Mouse (Mus musculus) heart, postnatal 25 days (tissue): ENCODE data around the gene Mrpl51. TPM values are rescaled to one million over a fixed set of nuclear protein-coding genes. Genes with fewer than 3 reads are reported as not detected.

Source experiments
- microRNA-seq: library from miRNA; unstranded; fragments of <30 nt; microRNA quantifications from one replicate; pipeline ENCODE4 v1.2.0, GENCODE M21; 2022
- total RNA-seq, 2 experiments: library from RNA; stranded (reverse); gene quantifications; 2 replicates each; pipeline ENCODE4 v1.2.3; 2021

Mrpl51 gene
- total RNA-seq, 2 experiments from 2014 or later = 308 to 324 TPM

Small RNAs within 50 kb of the gene (microRNA-seq; reads per million reads assigned to microRNA genes)
- gene Mir3098 = 3.9 reads per million, percentile 8 among the genes with 10 or more reads in this experiment
- not detected for gene Mir8113

Other genes starting within 250 kb of the Mrpl51 start
- gene Cops7a, start 226.3 kb upstream of the Mrpl51 start, total RNA-seq = 10 to 100 TPM; 85.8 to 88.6 TPM
- 1 to 10 TPM in 1 of 2 experiments, under 1 TPM in 1; 0.49 to 1.1 TPM for gene Pianp, start 195.1 kb upstream of the Mrpl51 start, total RNA-seq
- gene Zfp384, start 182.7 kb upstream of the Mrpl51 start, total RNA-seq = 10 to 100 TPM; 19.2 to 22.0 TPM
- gene Ing4, start 152.0 kb upstream of the Mrpl51 start, total RNA-seq = 10 to 100 TPM; 35.0 to 35.6 TPM
- 1 to 10 TPM; 2.5 to 4.1 TPM for gene Acrbp, start 142.1 kb upstream of the Mrpl51 start, total RNA-seq
- not detected for gene Lpar5, start 123.9 kb upstream of the Mrpl51 start, total RNA-seq
- gene Chd4, start 95.8 kb upstream of the Mrpl51 start, total RNA-seq = 100 to 1,000 TPM; 111 to 116 TPM
- gene Nop2, start 59.9 kb upstream of the Mrpl51 start, total RNA-seq = 10 to 100 TPM; 19.4 to 20.0 TPM
- 10 to 100 TPM in 1 of 2 experiments, 1 to 10 TPM in 1; 7.1 to 12.0 TPM for gene Iffo1, start 46.6 kb upstream of the Mrpl51 start, total RNA-seq
- 1,000 to 10,000 TPM; 4,843 to 4,911 TPM for gene Gapdh, start 25.3 kb upstream of the Mrpl51 start, total RNA-seq
- 10 to 100 TPM; 21.9 to 26.8 TPM for gene Ncapd2, start 100 bp upstream of the Mrpl51 start, total RNA-seq
- gene Vamp1, start 23.8 kb downstream of the Mrpl51 start, total RNA-seq = 1 to 10 TPM; 6.2 to 6.3 TPM
- 1 to 10 TPM; 4.1 to 5.0 TPM for gene Tapbpl, start 40.1 kb downstream of the Mrpl51 start, total RNA-seq
- gene Cd27, start 45.2 kb downstream of the Mrpl51 start, total RNA-seq = under 1 TPM; 0.16 to 0.36 TPM
- gene Tuba3a, start 94.2 kb downstream of the Mrpl51 start, total RNA-seq = not detected
- gene Ltbr, start 122.1 kb downstream of the Mrpl51 start, total RNA-seq = 10 to 100 TPM; 27.4 to 31.8 TPM
- under 1 TPM; 0.70 TPM for gene Scnn1a, start 128.9 kb downstream of the Mrpl51 start, total RNA-seq
- gene Tnfrsf1a, start 157.6 kb downstream of the Mrpl51 start, total RNA-seq = 10 to 100 TPM; 53.2 to 60.8 TPM
- not detected for gene Plekhg6, start 189.0 kb downstream of the Mrpl51 start, total RNA-seq